Mouse (Mus musculus): ENCODE measurements around the gene AB124611.
A peak's percentile ranks its signal among the peaks of the same experiment; 100 is the strongest.
"Not testable (repeated sequence)": the region's sequence is repeated elsewhere in the genome, so short reads cannot be mapped to it uniquely, and the experiment has no call there.

The AB124611 gene

GRCm38 (mm10) chr9:21525142-21525936 is 637 bp upstream of the AB124611 start:
- DNase-seq, result no peak

- no peak for DNase-seq
Measured at GRCm38 (mm10) chr9:21526634-21526944, 613 bp downstream of the AB124611 start.

GRCm38 (mm10) chr9:21527100-21527801 is 1.3 kb downstream of the AB124611 start:
- DNase-seq, result no peak

GRCm38 (mm10) chr9:21527917-21528324 is 1.9 kb downstream of the AB124611 start:
- no peak for DNase-seq

- DNase-seq, result no peak
Measured at GRCm38 (mm10) chr9:21536501-21536900, 10.5 kb downstream of the AB124611 start.

GRCm38 (mm10) chr9:21537009-21537408 is 11.0 kb downstream of the AB124611 start:
- no peak for DNase-seq

GRCm38 (mm10) chr9:21539981-21540753 is 14.2 kb downstream of the AB124611 start:
- no peak for DNase-seq

GRCm38 (mm10) chr9:21542001-21542400 is 16.0 kb downstream of the AB124611 start:
- not testable (repeated sequence) for DNase-seq

- no peak for DNase-seq
Measured at GRCm38 (mm10) chr9:21545351-21545915, 19.5 kb downstream of the AB124611 start.

GRCm38 (mm10) chr9:21545916-21546788 is 20.2 kb downstream of the AB124611 start:
- DNase-seq, result peak; percentile 99

- DNase-seq, result no peak
Measured at GRCm38 (mm10) chr9:21546789-21547074, 20.8 kb downstream of the AB124611 start, which contains the start of gene Carm1. Gene Carm1, plus strand, starts transcription at chr9:21546894.

GRCm38 (mm10) chr9:21547075-21547941 is 21.3 kb downstream of the AB124611 start:
- peak; percentile 55 for DNase-seq

- DNase-seq, result no peak
Measured at GRCm38 (mm10) chr9:21551049-21551448, 25.1 kb downstream of the AB124611 start.

GRCm38 (mm10) chr9:21553607-21554273 is 27.8 kb downstream of the AB124611 start:
- DNase-seq, result no peak

- DNase-seq, result no peak
Measured at GRCm38 (mm10) chr9:21555198-21555742, 29.3 kb downstream of the AB124611 start.

- DNase-seq, result peak; percentile 9
Measured at GRCm38 (mm10) chr9:21556996-21557395, 31.0 kb downstream of the AB124611 start.

- no peak for DNase-seq
Measured at GRCm38 (mm10) chr9:21557556-21557955, 31.6 kb downstream of the AB124611 start.

GRCm38 (mm10) chr9:21558366-21558765 is 32.4 kb downstream of the AB124611 start:
- DNase-seq, result peak; percentile 13

- no peak for DNase-seq
Measured at GRCm38 (mm10) chr9:21559151-21559550, 33.2 kb downstream of the AB124611 start.

- DNase-seq, result no peak
Measured at GRCm38 (mm10) chr9:21564420-21564819, 38.4 kb downstream of the AB124611 start.
